Mouse (Mus musculus) midbrain, embryonic 10.5 days (tissue): ENCODE measurements around the gene Tmem183a. TPM values are rescaled to one million over a fixed set of nuclear protein-coding genes. Genes with fewer than 3 reads are reported as not detected.
A peak's percentile ranks its signal among the peaks of the same experiment; 100 is the strongest.

Experiments used
- DNase-seq: peaks from one replicate; pipeline ENCODE4 v3.0.0-alpha.2; 2017; ENCODE audit warnings: low spot score
- H3K27ac ChIP-seq: fragments of 300-500 bp; sonication (generic); replicated peaks from 2 replicates; pipeline ENCODE4 v1.5.1; 2016; ENCODE audit warnings: mild to moderate bottlenecking
- H3K27me3 ChIP-seq: fragments of 300-500 bp; sonication (generic); 2 replicates; pipeline ENCODE4 v1.6.1; 2016; ENCODE audit warnings: low read depth, mild to moderate bottlenecking; ENCODE audit not compliant: poor library complexity, severe bottlenecking
- H3K36me3 ChIP-seq: fragments of 300-500 bp; sonication (generic); 2 replicates; pipeline ENCODE4 v1.6.1; 2016; ENCODE audit warnings: mild to moderate bottlenecking, moderate library complexity
- H3K4me1 ChIP-seq: fragments of 300-500 bp; sonication (generic); 2 replicates; pipeline ENCODE4 v1.6.1; 2016
- H3K4me3 ChIP-seq: fragments of 300-500 bp; sonication (generic); 2 replicates; pipeline ENCODE4 v1.5.1; 2016; ENCODE audit warnings: mild to moderate bottlenecking, moderate library complexity
- H3K9me3 ChIP-seq: fragments of 300-500 bp; sonication (generic); replicated peaks from 2 replicates; pipeline ENCODE4 v1.6.1; 2016; ENCODE audit warnings: mild to moderate bottlenecking
- WGBS: fragments of 180-500 bp; shearing (Covaris S2); methylation state at CpG from one replicate; pipeline ENCODE4 v1.1.7; 2016; 5-methylcytosine and 5-hydroxymethylcytosine counted together
- polyA plus RNA-seq: library from polyadenylated mRNA; unstranded; fragments of >200 nt; fragmentation: Nextera tagmentation; extraction: Ambion mirVana; gene quantifications from 2 replicates; pipeline ENCODE4 v1.2.1, GENCODE M21; 2016

Tmem183a gene
- polyA plus RNA-seq, 1 experiment from 2014 or later: 128 TPM

GRCm38 (mm10) chr1:134374124-134374523 lies 12.3 kb upstream of the Tmem183a start:
- H3K27ac ChIP-seq: no peak overlapping the region
- 84% methylated on average over 2 of the region's 2 CpGs for WGBS
- no peak for DNase-seq

GRCm38 (mm10) chr1:134368777-134369337 lies 7.1 kb upstream of the Tmem183a start:
- Histone ChIP-seq H3K4me1 (no peaks in the 10 kb centered on the region), H3K4me3 (no peak overlapping the region), H3K36me3 (no peaks in the 10 kb centered on the region), H3K9me3 (peaks cover 23% of the 10 kb centered on the region; the same call in 1 of the 2 replicates), H3K27ac (no peak overlapping the region), H3K27me3 (no peaks in the 10 kb centered on the region)
- 57% methylated on average over 9 of the region's 9 CpGs for WGBS
- DNase-seq: peak; percentile 26

More at GRCm38 (mm10) chr1:134374124-134374523, 12.3 kb upstream of the Tmem183a start:
- Histone ChIP-seq H3K4me1 (no peaks in the 10 kb centered on the region), H3K4me3 (no peak overlapping the region), H3K36me3 (no peaks in the 10 kb centered on the region), H3K9me3 (peaks cover 23% of the 10 kb centered on the region; the same call in 1 of the 2 replicates), H3K27me3 (no peaks in the 10 kb centered on the region)

GRCm38 (mm10) chr1:134365491-134365890 lies 3.7 kb upstream of the Tmem183a start:
- no peak for DNase-seq
- Histone ChIP-seq H3K27me3 (no peaks in the 10 kb centered on the region), H3K4me3 (no peak overlapping the region), H3K36me3 (peaks cover 3% of the 10 kb centered on the region), H3K27ac (no peak overlapping the region), H3K4me1 (peaks cover 13% of the 10 kb centered on the region), H3K9me3 (peaks cover 10% of the 10 kb centered on the region; the same call in 1 of the 2 replicates)
- 67% methylated on average over 5 of the region's 5 CpGs for WGBS

GRCm38 (mm10) chr1:134363194-134363593 lies 1.4 kb upstream of the Tmem183a start:
- Histone ChIP-seq H3K27me3 (no peaks in the 10 kb centered on the region), H3K4me3 (no peak overlapping the region), H3K27ac (no peak overlapping the region), H3K36me3 (peaks cover 26% of the 10 kb centered on the region), H3K9me3 (no peaks in the 10 kb centered on the region), H3K4me1 (peaks cover 15% of the 10 kb centered on the region)
- no peak for DNase-seq
- WGBS: 86% methylated on average over 4 of the region's 4 CpGs

- peak overlapping the region; percentile 93 for H3K27ac ChIP-seq
- H3K9me3 ChIP-seq: no peaks in the 10 kb centered on the region
- no peaks in the 10 kb centered on the region for H3K27me3 ChIP-seq
- peaks cover 44% of the 10 kb centered on the region for H3K36me3 ChIP-seq
- peak overlapping the region; percentile 93 for H3K4me3 ChIP-seq
- 1% methylated on average over 44 of the region's 44 CpGs for WGBS
- H3K4me1 ChIP-seq: peaks cover 15% of the 10 kb centered on the region
- DNase-seq: no peak
Observed at GRCm38 (mm10) chr1:134361195-134361856, 453 bp downstream of the Tmem183a start.

- peaks cover 51% of the 10 kb centered on the region for H3K36me3 ChIP-seq
- peak overlapping the region; percentile 93 for H3K4me3 ChIP-seq
- H3K27ac ChIP-seq: no peak overlapping the region
- 85% methylated on average over 7 of the region's 7 CpGs for WGBS
- DNase-seq: no peak
- H3K27me3 ChIP-seq: no peaks in the 10 kb centered on the region
- no peaks in the 10 kb centered on the region for H3K9me3 ChIP-seq
- H3K4me1 ChIP-seq: peaks cover 15% of the 10 kb centered on the region
Observed at GRCm38 (mm10) chr1:134360656-134361055, 1.1 kb downstream of the Tmem183a start.

GRCm38 (mm10) chr1:134357461-134357860 lies 4.3 kb downstream of the Tmem183a start:
- Histone ChIP-seq H3K4me1 (peaks cover 12% of the 10 kb centered on the region), H3K9me3 (no peaks in the 10 kb centered on the region), H3K4me3 (no peak overlapping the region), H3K27ac (no peak overlapping the region), H3K27me3 (no peaks in the 10 kb centered on the region), H3K36me3 (peaks cover 83% of the 10 kb centered on the region)
- 94% methylated on average over 4 of the region's 4 CpGs for WGBS
- no peak for DNase-seq

- H3K4me3 ChIP-seq: no peak overlapping the region
- no peak for DNase-seq
- peaks cover 96% of the 10 kb centered on the region for H3K36me3 ChIP-seq
- no peaks in the 10 kb centered on the region for H3K9me3 ChIP-seq
- 87% methylated on average over 2 of the region's 2 CpGs for WGBS
- no peaks in the 10 kb centered on the region for H3K4me1 ChIP-seq
- no peak overlapping the region for H3K27ac ChIP-seq
- no peaks in the 10 kb centered on the region for H3K27me3 ChIP-seq
Observed at GRCm38 (mm10) chr1:134353326-134353725, 8.5 kb downstream of the Tmem183a start.

- no peak overlapping the region for H3K4me3 ChIP-seq
- 92% methylated on average over 9 of the region's 9 CpGs for WGBS
- H3K27me3 ChIP-seq: peaks cover 12% of the 10 kb centered on the region
- no peak overlapping the region for H3K27ac ChIP-seq
- peaks cover 22% of the 10 kb centered on the region for H3K4me1 ChIP-seq
- H3K36me3 ChIP-seq: peaks cover 68% of the 10 kb centered on the region
- no peaks in the 10 kb centered on the region for H3K9me3 ChIP-seq
- no peak for DNase-seq
Observed at GRCm38 (mm10) chr1:134347791-134348190, 14.0 kb downstream of the Tmem183a start.

GRCm38 (mm10) chr1:134345075-134345474 lies 16.7 kb downstream of the Tmem183a start:
- peak overlapping the region; percentile 74 for H3K27ac ChIP-seq
- DNase-seq: no peak
- 70% methylated on average over 4 of the region's 4 CpGs for WGBS
- peaks cover 40% of the 10 kb centered on the region for H3K36me3 ChIP-seq
- H3K4me1 ChIP-seq: peaks cover 30% of the 10 kb centered on the region
- peak overlapping the region; percentile 65 for H3K4me3 ChIP-seq
- peaks cover 20% of the 10 kb centered on the region for H3K27me3 ChIP-seq
- H3K9me3 ChIP-seq: no peaks in the 10 kb centered on the region

- Histone ChIP-seq H3K27me3 (peaks cover 20% of the 10 kb centered on the region), H3K4me3 (peak overlapping the region; percentile 65), H3K4me1 (peaks cover 30% of the 10 kb centered on the region), H3K27ac (peak overlapping the region; percentile 74), H3K9me3 (no peaks in the 10 kb centered on the region), H3K36me3 (peaks cover 32% of the 10 kb centered on the region)
- WGBS: under 1% methylated on average over 54 of the region's 54 CpGs
- peak; percentile 94 for DNase-seq
Observed at GRCm38 (mm10) chr1:134344005-134344950, 17.5 kb downstream of the Tmem183a start.

- WGBS: 4% methylated on average over 2 of the region's 2 CpGs
- H3K27ac ChIP-seq: no peak overlapping the region
- peak overlapping the region; percentile 65 for H3K4me3 ChIP-seq
- H3K9me3 ChIP-seq: no peaks in the 10 kb centered on the region
- H3K36me3 ChIP-seq: peaks cover 28% of the 10 kb centered on the region
- DNase-seq: no peak
- peaks cover 30% of the 10 kb centered on the region for H3K4me1 ChIP-seq
- peaks cover 20% of the 10 kb centered on the region for H3K27me3 ChIP-seq
Observed at GRCm38 (mm10) chr1:134343567-134343966, 18.2 kb downstream of the Tmem183a start.
